Mouse (Mus musculus): Measurements from ENCODE around the gene Wdr86. TPM values are rescaled to one million over a fixed set of nuclear protein-coding genes. Genes with fewer than 3 reads are reported as not detected.
"Not testable (repeated sequence)": the region's sequence is repeated elsewhere in the genome, so short reads cannot be mapped to it uniquely, and the experiment has no call there.

Gene Wdr86
- not detected for total RNA-seq (2021)
- long read RNA-seq, experiment 1: 0 reads
- long read RNA-seq, experiment 2: 0 reads

DNA sequence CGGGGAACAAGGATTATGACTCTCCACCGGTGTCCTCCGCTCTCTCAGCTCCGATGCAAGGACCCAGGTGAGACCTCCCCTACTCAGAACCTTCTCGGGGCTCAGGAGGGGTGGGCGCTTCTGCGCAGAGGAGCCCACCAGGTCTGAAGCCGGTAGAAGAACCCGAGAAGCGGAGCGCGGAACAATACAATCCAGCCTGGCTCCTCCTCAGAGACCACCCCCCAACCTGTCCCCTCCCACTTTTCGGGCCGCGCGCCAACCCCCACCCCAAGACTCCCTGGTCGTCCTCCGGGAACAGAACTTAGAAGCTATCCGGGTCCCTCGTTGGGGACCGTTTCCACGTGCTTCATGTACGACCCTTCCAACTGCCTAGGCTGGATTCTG, at the start of gene Wdr86:
TSS of gene Wdr86 (minus strand) at position 240 of the 384 bp plus-strand sequence.
- no peak for DNase-seq (ENCODE audit: low spot score)

DNA sequence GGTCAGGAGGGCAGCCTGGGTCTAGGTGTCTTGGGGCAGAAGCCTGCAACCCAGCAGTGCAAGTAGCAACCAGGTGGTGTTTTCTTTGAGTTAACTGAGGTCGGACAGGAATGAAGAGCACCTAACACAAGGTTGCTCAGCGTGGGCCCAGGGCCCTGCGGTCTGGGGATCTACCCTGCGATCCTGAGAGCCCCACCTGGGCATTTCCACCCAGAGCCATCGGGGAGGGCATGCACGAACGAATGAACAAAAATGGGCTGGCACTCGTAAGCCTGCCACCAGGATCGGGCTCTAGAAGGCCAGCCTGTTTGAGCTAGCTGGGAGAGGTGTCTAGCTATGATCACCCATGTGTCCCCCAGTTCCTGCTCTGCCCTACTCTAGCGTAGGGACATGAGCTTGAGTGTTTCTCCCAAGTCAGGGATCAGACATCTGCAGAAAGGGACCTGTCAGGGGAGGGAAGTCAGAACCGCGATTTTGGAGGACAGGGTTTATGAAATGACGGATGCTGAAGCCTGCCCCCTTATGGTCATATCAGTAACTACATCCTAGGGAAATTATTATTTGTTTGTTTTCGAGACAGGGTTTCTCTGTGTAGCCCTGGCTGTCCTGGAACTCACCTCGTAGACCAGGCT, 49.5 kb upstream of the Wdr86 start:
- peak; percentile 29 for DNase-seq (ENCODE audit: low spot score)

DNA sequence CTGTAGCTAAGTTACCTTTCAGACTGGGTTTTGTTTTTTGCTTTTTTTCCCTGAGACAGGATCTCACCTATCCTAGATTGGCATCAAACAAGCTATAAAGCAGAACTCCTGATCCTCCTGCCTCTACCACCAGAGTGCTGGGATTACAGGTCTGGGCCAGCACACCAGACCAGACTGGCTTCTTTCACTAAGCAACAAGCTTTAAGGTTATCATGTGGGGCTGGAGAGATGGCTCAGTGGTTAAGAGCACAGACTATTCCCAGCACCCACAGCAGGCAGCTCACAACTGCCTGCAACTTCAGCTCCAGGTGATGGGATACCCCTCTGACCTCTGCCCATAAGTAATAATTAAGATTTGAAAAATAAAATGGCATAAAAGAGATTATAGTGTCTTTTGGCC, 48.8 kb upstream of the Wdr86 start:
- no peak for DNase-seq (ENCODE audit: low spot score)

DNA sequence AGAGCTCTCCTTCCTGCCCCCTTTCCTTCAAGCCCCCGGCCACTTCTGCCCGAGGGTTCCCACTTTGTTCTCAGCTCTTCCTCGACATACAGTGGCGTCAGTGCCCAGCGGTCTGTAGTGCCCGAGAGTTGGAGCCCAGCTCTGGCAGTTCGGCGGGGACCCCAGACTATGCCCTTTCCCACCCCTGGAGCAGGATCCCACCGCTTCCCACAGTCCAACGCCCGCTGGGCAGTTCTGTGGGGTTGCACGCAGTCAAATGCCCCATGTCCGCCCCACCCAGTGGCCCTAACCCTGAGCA, 48.3 kb upstream of the Wdr86 start:
- no peak for DNase-seq (ENCODE audit: low spot score)

DNA sequence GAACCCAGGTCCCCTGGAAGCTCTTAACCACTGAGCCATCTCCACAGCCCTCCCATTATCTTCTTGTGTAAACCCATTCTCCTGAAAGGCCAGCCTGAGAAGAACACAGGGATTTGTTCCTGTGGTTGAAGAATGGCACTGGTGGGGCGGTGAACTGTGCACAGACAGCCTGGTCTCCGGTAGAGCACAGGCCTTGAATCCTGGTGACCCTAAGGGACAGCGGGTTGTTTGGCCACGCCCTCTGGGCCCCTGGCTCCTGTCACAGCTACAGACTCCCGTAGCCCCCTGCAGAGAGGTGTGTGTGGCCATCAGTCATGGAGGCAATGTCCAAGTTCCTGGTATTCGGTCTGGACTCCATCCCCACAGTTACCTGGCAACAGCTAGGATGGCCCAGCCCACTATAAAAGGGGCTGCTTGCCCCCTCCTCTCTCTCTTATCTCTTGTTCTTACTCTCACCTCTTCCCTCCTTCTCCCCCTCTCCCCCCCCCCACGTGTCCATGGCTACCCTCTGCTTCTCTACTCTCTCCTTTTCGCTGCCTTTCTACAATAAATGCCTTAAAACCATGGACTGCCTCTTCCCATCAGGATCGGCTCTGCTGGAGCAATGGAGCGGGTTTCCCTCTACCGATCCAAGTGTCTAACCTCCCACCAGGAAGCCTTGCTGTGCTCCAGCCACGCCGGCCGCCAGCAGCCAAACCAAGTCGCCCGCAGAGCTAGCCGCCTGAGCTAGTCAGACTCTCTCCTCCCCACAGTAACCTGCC, 47.7 kb upstream of the Wdr86 start:
- DNase-seq (ENCODE audit: low spot score): no peak

DNA sequence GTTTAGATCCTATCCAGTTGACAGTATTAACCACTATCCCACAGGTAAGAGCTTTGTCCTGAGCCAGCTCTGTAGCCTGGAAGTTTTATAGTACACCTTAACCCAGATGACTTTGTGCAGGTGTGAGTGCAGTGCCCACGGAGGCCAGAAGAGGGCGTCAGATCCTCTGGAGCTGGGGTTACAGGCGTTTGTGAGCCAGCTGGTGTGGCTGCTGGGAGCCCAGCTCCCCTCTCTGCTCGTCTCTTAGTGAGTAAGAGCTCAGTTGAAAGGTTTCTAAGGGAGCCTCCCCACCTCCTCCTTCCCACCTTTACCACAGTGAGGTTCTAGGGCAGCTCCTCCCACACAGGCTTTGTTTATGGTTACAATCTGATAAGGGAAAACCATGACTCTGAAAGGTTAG, 46.2 kb upstream of the Wdr86 start:
- DNase-seq (ENCODE audit: low spot score): no peak

DNA sequence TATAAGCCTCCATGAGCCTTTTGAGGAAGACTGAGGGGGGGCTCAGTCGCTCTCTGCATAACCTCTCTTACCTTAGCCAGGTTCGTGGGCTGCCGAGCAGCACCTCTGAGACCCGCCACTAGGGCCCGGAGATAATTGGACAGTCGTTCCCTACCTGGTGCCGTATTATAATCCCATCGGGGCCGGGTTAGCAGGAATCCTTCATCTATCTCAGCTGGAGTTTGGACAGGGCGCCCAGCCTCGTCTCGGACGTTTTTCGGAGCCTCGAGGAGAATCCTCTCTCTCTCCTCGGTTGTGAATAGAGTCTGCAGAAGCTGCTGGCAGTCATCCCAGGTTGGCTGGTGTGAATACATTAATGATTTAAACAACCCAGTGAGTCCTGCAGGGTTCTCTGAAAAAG, 44.0 kb upstream of the Wdr86 start:
- not testable (repeated sequence) for DNase-seq (ENCODE audit: low spot score)

DNA sequence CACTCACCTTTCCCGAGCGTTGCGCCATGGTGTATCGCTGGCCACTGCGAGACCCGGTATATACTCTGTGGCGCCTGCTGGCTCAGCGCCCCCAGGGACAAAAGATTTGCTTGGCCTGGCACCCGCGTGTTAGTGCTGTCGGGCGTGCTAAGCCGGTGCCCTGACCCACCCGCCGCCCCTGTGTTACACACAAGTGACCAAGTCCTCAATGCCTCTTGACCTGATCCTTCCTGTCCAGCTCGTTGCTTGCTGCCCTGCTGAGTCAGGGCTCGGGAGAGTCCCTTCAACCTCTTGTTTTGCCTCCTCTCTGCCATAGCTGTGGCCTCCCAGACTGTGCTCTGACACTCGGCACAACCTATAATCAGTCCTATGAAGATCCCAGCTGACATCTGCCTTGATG, 27.3 kb upstream of the Wdr86 start, which contains the start of gene Crygn:
TSS of gene Crygn (minus strand) at position 193 of the 400 bp plus-strand sequence.
- no peak for DNase-seq (ENCODE audit: low spot score)

DNA sequence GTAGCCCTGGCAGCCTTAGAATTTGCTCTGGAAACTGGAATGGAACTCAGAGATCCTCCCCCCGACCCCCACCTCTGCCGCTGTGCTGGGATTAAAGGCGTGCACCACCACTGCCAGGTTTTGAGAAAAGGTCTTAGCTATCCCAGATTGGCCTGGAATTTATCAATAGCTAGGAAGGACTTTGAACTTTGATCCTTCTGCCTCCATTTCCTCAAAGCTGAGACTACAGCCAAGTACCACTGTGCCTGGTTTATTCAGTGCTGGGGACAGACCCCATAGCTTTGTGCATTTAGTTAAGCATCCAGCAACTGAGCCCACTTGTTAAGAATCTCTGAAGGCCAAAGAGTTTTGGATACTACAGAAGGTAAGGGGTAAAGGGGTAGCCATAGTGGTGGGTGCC, 26.4 kb upstream of the Wdr86 start:
- no peak for DNase-seq (ENCODE audit: low spot score)

DNA sequence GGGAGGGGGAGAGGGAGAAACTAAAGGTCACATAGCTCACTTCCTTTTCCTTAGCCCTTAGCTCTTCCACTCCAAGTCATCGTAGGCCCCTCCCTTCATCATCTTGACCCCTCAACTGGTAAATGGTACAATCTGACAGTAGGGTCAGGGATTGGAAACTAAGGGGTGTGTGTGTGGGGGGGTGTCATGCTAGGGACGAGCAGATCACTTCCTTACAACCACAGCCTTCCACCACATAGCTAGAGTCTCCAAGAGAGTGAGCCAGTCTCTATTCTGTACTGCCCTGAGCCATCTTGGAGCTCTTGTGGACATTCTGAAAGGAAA, 21.6 kb upstream of the Wdr86 start:
- DNase-seq (ENCODE audit: low spot score): no peak

DNA sequence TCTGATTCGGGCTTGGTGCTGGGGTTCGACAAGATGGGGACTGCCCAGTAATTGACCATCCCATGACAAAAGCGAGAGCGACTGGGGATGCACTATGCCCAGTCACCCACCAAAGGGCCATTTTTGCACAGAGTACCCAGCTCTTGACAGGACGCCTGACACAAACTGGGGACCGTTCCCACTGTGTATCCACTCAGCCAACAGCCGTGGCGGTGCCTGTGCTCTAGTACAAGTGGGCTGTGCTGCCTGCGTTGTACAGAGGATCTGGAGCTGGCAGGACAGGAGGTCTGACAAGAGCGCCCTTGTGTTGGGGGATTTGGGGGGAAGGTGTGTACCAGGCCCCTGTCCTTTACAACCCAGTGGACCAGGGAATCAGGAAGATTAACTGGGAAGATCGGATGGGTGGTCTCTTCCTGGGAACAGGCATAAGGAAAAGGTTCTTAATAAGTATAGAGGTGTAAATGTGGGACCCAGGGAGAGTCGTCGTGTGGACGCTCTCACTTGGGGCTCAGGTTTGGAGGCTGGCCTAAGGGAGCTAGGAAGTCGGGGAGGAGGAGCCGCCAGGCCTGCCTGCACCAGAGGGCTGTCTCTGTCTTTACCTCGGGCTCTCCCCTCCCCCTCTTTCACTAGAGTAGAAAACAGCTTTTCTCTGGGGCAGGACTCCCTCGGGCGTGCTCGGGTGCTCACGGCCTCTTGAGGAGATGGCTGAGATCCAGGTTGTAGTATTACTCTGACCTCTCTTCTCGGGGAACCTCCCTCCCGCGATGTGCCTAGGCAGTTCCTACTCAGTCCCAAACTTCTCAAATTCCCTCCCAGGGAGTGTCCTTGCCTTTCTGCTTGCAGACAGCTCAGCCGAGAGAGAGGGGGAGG, 21.0 kb upstream of the Wdr86 start:
- DNase-seq (ENCODE audit: low spot score): peak; percentile 46

DNA sequence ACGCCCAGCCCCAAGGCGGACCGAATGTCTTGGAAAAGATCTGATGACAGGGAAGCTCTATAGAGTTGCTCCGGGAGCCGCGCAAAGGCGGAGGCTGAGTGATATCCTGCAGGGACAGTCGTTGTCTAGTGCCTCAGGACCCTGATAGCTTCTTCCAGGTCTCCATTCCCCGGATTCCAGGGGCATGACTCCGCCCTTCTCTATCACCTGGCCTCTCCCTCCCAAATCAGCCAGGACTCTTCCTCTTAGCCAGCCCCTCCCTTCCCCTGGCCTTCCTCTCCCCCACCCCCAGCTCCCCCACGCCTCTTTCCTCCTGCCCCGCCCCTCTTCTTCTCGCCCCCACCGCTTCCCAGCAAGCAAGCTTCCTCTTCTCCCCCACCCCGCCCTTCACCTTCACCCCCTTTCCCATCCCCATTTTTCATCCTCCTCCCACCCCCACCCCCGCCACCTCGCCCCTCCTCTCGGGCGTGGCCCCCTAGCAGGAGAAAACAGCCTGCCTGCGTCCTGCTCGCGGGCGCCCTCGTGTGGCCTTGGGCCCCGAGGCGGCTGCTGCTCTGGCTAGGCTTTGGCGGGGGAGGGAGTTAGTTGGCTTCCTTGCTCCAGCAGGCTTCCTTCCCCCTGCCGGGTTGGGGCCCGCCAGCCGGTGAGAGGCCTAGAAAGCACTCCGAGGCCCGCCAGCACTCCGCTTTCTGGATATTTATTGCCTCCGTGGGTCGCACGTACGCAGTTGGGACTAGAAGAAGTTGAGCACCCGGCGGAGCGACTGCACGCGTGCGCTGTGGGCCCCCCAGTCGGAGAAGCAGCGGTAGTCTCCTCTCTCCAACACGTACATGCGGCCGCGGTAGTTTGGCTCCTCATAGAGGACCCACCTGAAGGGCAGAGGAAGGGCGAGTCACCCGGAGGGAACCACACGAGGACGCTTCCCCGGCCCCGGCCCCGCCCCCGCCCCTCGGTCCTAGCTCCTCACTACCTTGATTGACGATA, 20.1 kb upstream of the Wdr86 start:
- DNase-seq (ENCODE audit: low spot score): peak; percentile 87

DNA sequence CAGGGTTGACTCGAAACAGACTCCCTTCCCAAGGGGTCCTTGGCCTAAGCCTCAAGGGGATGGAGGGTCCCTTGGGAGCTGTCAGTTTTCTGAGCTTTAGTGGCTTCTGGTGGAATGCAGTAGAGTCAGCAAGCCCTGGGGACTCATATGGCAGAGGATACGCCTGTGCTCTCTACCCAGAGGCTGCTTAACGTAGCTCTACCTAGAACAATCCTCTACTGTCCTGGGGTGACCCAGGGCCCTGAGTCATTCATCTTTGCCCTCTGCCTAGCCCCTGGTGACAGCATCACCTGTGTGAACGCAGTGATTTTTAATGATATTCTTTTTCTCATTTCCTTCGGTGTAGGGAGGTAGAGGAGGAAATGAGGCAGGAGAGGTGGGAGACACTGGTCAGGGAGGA, 19.2 kb upstream of the Wdr86 start:
- no peak for DNase-seq (ENCODE audit: low spot score)

DNA sequence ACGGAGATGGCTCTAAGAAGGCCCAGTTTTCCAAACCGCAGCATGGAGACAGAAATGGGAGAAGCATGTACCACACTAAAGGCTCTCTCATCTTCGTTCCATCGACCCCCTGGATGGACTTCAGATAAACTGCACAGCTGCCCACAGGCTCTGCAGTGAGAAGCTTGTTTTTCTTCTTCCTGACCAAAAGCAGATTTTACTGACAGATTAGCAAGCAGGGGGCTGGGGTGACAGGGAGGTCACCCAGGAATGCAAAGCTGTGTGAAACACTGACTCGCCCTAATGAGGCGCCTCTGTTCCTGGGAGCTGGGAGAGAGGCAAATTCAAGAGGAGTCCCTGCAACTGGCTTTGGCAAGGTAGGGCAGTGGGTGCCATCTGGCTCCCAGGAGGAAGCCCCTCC, 17.0 kb upstream of the Wdr86 start:
- no peak for DNase-seq (ENCODE audit: low spot score)

DNA sequence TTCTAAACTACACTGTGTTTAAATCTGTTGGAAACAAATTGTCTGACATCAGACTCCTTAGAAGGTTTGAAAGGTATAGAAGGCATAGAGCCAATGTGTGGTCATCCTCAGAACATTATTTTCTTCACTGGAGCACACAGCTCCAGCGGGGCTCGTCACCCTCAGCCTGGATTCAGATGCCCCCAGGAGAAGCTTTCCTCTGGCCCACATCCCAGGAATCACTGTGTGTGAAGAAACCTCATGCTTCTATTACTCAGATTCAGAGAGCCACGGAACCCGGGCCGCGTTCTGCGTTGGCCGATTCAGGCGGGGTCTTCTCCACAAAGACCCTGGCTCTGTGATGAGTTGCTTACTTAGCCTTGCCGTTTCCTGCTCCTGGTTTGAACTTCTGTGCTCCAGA, 13.4 kb upstream of the Wdr86 start:
- DNase-seq (ENCODE audit: low spot score): no peak

DNA sequence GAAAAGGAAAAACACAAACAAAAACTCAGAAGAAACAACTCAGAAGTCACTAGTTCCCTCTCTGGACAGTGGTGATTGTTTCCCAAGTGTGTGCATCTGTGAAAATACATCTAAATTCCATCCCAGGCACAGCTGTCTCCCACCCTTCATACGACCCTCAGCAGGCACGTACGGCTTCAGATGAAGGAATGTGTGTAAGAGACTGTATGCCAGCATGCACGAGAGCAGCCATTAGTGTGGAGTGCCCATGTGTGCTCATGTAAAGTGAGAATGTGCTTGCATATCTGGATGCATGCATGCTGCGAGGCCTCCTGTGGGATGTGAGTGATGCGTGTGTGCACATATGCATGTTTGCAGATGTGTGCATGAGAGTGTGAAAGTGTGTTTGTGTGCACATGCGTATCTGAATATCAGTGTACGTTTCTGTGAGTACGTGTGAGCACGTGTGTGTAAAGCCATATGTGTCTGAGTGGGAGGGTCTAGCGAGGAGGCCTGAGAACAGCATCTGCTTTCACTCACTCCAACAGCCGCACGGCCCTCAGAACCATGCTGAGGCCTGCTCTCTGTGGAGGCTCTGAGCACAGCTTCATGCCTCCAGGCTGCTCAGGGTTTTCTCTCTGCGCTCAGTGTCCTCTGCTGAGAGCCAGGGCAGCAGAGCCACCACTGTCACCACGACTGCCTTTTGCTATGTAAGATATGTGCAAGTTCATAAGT, 10.8 kb upstream of the Wdr86 start:
- no peak for DNase-seq (ENCODE audit: low spot score)

DNA sequence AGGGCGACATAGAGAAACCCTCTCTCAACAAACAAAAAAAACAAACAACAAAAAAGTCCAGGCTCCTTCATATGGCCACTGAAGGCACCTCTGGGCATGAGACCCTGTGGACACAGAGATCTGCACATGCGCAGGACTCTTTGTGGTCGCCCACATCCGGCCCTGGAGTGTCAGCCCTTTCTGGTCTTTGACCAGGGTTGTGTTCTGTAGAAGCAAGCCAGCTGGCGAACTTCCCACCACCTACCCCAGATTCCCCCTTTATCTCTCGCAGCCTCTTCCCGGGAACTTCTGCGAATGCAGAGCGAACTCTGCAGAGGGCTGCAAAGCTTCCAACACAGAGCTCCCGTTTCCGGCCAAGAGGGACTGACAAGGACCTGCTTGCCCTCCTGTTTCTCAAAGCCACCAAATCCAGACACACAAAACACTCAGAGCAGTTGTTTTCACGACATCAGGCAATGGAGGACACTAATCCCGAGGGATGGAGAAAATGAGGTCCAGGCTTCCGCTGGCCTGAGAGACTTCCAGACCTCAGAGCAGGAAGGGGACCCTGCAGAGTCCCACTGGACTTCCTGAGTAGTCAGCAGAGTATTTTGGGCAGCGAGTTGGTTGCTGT, 8.7 kb upstream of the Wdr86 start:
- DNase-seq (ENCODE audit: low spot score): peak; percentile 58

DNA sequence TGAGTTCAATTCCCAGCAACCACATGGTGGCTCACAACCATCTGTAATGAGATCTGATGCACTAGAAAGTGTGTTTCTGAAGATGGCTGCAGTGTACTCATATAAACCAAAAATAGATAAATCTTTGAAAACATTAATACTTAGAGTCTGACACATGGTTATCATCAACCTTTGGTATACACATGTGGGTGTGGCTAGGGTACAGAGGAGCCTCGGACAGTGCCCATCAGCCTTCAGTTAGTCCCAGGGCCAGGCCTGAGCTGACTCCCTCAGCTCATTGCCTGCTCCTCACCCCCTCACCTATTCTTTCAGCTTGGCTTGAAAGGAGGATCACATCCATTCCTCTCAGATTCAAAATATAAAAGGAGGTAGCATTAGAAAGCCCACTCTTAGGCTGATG, 8.0 kb upstream of the Wdr86 start:
- no peak for DNase-seq (ENCODE audit: low spot score)

DNA sequence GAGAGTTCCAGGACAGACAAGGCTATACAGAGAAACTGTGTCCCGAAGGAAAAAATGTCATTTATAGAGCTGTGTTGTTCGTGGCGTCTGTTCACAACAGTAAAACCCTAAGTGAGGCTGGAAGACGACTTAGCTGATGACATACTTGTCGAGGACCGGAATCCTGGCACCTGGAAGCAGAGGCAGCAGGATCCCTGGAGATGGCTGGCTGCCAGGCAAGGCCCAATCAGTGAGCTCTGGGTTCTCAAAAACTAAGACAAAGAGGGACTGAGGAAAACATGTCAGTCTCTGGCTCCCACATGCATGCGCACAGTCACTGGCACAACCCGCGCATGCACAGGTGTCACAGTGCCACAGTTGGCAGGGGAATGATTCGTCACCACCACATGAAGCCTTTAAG, 7.1 kb upstream of the Wdr86 start:
- DNase-seq (ENCODE audit: low spot score): no peak

DNA sequence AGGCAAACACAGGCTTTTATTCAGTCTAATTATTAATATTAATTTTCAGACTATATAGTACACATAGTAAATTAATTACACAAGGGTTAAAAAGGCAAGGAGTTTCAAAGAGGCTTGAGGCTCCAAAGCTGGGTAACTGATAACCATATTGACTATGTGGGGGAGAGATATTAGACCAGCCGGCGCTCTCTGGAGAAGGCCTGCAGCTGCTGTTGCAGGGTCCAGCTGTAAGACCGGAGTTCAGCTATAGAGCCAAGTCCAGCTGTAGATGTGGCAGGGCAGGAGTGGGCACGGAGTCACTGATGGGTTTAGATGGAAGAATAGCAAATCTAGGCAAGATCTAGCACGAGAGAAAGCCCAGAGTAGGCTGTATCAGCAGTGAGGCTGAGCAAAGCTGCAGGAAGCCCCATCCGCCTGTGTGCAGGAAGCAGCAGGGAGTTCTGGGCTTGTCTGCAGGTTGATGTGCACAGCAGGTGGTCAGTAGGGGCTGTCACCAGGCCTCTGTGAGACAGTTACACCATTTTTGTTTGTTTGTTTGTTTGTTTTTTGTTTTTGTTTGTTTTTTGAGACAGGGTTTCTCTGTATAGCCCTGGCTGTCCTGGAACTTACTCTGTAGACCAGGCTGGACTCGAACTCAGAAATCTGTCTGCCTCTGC, 3.4 kb upstream of the Wdr86 start:
- DNase-seq (ENCODE audit: low spot score): no peak
